Mouse (Mus musculus) spleen, adult 2 months (tissue): Measurements from ENCODE around the gene Sphk2.

ENCODE experiments used
- CTCF ChIP-seq: fragments of 200-500 bp; IDR thresholded peaks from 2 replicates; pipeline ENCODE4 v1.5.1; 2011; ENCODE audit warnings: mild to moderate bottlenecking, inconsistent platforms; ENCODE audit not compliant: insufficient read depth, insufficient read length, insufficient replicate concordance; ENCODE audit errors: extremely low read depth
- POLR2A ChIP-seq: fragments of 200-500 bp; IDR thresholded peaks from 2 replicates; pipeline ENCODE4 v1.6.1; 2011; ENCODE audit warnings: low read depth, low read length, inconsistent platforms

- TF ChIP-seq CTCF (no peak), POLR2A (no peak)
Measured at GRCm38 (mm10) chr7:45716460-45716857, 1.3 kb downstream of the Sphk2 start.
